Mouse (Mus musculus) megakaryocyte-erythroid progenitor cell, adult 5-6 weeks (primary cell): Measurements from ENCODE around the gene Cd80. TPM values are rescaled to one million over a fixed set of nuclear protein-coding genes. Genes with fewer than 3 reads are reported as not detected.
"Not testable (repeated sequence)": the region's sequence is repeated elsewhere in the genome, so short reads cannot be mapped to it uniquely, and the experiment has no call there.

Experiments used
- ATAC-seq: replicated peaks from 2 replicates; pipeline ENCODE4 v1.8.0; 2016; ENCODE audit warnings: mild to moderate bottlenecking, inconsistent platforms; ENCODE audit not compliant: severe bottlenecking, poor library complexity, low FRiP score, low TSS enrichment
- total RNA-seq, 2 experiments: library from RNA; stranded (forward) in 1 of 2; stranded (reverse) in 1 of 2; fragments of 200-1000, 215-1000 nt in 1 of 2; fragments of >200 nt in 1 of 2; fragmentation: Nextera tagmentation in 1 of 2; gene quantifications; 2 replicates each; pipeline ENCODE4 v1.2.3; 2014 to 2017

Cd80 gene
- total RNA-seq, 2 experiments from 2014 or later: not detected

DNA sequence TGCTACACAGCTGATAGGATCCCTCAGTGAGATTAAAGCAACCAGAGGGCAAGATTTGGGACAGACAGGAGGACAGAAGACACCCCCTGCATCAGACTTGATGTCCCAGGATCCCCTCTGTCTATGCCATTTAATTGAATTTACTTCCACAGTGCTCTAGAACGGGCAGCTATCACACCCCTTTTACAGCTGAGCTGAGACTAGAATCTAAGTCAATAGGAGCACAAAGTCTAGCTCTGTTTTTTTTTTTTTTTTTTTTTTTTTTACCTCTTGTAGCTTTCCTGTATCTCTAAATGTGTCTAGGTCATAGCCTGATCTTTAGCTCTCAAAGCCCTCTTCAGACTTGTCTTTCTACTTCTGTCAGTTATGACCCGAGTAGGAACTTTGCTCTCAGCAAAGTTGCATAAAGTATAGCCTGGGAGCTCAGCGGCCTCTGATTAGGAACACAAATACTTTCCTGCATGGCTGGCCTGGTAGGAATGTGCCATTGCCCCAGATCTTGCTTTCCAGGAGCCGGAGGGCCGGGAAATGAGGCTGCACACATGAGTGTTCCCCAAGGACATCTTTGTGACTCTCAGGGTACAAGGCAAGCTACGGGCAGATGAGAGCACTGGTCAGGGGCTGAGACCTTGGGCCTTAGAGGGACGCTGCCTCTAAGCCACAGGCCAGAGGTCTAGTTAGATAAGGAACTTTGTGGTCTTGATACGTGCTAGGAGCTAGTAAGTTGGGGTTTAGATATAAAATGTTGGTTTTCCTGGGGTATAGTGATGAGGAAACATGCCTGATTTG lies 12.8 kb downstream of the Cd80 start:
- 0 out of 2 replicates have a peak, but pooled peaks have one; percentile 31 for ATAC-seq

DNA sequence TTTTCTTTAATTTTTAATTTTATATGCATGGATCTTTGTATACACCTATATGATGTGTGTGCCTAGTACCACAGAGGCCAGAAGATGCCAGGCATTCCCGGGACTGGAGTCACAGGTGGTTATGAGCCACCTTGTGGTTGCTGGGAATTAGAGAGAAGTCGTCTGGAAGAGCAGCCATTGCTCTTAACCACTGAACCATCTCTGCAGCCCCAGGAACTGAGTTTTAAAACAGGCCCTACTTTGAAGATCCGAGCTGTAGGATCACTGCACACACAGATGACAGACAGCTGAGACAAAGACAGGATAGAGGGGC lies 13.3 kb downstream of the Cd80 start:
- no peak for ATAC-seq

DNA sequence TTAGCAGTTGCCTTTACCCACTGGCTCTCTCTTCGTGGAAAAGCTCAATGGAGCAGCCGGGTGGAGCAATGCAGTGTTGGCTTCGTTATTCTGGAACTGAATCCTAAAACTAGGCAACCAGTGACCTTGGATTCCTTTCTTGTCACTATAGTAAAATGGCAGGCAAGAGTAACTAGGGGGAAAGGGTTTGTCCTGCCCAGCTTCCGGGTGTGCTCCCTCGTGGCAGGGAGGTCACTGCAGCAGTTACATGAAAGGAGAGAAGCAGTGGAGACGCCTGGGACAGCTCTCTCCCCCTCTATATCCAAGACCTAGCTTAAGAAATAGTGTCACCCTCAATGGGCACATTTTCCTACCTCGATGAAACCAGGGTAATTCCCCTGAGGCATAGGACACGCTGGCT lies 14.1 kb downstream of the Cd80 start:
- ATAC-seq: no peak

DNA sequence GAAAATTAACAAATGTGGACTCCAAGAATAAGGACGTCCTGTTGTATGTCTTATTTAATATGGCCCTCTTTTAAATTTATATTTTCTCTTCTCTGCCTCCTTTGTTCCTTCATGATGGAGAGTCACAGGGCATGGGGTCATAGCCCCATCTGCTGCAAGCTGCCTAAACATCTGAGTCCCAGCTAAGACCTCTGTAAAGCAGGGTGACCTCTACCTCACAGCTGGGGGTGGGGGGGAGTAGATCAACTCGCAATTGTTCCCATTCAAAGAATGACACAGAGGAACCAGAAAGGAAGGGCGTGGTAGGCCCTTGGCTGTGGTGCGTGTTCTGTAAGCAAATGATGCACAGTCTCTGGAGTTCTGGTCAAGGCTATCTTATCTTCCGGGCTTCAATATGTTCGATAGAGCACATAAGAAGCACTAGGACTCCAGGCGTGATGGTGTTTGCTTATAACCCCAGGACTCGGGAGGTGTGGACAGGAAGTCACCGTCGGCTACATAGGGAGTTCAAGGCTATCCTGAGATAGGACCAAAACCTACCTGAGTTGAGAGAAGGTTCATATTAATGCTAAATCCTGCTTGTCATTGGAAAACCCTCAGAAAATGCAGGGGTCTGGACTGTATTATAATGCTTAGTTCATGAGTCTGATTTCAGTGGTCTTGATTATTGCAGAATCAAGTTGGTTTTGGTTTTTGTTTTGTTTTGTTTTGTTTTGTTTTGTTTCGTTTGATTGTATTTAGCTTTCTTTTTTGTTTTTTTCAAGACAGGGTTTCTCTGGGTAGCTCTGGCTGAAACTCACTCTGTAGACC lies 16.5 kb downstream of the Cd80 start:
- no peak for ATAC-seq

DNA sequence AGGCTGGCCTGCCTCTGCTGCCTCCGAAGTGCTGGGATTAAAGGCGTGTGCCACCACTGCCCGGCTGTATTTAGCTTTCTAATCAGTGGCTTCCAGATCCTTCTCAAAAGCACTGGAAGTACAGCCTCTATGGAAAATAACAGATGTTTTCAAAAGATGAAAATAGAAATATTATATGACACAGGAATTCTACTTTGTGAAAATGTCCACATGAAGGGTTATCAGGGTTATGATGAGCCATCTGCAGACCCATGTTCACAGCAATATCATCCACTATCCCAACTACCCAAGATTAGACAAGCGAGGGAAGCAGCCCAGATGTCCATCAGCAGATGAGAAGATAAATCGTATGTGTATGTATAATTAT lies 17.1 kb downstream of the Cd80 start:
- ATAC-seq: no peak; the same call in 1 of the 2 replicates

DNA sequence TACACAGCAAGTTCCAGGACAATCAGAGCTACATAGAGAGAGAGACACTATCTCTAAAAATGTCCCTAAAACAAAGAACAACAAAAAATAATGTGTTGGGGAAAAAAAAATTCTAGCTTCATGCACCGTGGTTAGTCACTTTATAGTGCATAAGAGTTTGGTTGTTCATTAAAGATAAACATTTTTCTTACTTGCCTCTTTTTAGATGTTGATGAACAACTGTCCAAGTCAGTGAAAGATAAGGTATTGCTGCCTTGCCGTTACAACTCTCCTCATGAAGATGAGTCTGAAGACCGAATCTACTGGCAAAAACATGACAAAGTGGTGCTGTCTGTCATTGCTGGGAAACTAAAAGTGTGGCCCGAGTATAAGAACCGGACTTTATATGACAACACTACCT lies 18.3 kb downstream of the Cd80 start:
- ATAC-seq: 0 out of 2 replicates have a peak, but pooled peaks have one; percentile 3

DNA sequence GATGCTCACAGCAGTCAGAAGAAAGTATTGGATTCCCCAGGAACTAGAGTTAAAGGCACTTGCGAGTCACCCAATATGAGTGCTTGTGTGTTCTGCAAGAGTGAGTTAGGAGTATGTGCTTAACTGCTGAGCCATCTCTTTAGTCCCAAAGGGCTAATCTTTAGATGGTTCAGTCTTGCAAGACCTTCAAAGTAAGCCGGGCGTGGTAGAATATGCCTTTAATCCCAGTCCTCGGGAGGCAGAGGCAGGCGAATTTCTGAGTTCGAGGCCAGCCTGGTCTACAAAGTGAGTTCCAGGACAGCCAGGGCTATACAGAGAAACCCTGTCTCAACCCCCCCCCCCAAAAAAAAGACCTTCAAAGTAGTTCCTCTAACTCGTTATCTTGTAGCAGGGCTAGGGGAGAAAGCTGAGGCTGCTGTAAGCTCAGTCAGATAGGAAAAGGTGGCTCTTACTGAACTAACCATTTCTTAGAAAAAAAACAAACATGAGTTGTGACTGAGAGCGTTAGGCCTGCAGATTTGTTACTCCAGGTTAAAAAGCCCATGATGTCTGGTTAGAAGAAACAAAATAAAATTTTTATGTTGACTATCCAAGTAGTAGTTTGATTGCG lies 19.4 kb downstream of the Cd80 start:
- no peak for ATAC-seq

DNA sequence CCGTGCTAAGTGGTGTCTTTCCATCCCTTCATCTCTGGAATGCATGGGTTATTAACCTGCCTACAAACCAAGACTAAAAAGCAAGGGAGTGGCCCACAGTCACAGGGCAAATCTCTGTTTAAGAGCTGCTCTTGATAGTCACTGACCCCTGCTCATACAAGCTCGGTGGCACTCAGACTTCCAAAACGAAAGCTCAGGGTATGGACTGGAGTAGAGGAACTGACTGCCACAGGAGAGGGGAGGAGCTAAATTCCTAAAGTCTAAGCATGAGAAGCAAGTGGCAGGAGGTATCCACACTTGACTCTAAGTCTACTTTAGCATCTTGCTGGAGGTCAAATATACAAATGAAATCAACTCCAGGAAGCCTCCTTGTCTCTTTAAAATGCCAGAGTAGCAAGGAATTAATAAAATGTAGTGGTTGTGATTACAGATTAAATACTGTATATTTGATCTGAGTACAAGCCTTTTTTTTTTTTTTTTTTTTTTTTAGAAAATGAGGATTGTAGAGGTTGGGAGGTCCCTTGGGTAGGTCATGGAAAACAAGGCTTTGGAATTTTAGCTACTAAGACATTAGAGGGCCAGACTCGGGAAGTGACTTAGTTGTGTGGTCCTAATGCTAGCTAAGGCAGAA lies 20.4 kb downstream of the Cd80 start:
- no peak for ATAC-seq

DNA sequence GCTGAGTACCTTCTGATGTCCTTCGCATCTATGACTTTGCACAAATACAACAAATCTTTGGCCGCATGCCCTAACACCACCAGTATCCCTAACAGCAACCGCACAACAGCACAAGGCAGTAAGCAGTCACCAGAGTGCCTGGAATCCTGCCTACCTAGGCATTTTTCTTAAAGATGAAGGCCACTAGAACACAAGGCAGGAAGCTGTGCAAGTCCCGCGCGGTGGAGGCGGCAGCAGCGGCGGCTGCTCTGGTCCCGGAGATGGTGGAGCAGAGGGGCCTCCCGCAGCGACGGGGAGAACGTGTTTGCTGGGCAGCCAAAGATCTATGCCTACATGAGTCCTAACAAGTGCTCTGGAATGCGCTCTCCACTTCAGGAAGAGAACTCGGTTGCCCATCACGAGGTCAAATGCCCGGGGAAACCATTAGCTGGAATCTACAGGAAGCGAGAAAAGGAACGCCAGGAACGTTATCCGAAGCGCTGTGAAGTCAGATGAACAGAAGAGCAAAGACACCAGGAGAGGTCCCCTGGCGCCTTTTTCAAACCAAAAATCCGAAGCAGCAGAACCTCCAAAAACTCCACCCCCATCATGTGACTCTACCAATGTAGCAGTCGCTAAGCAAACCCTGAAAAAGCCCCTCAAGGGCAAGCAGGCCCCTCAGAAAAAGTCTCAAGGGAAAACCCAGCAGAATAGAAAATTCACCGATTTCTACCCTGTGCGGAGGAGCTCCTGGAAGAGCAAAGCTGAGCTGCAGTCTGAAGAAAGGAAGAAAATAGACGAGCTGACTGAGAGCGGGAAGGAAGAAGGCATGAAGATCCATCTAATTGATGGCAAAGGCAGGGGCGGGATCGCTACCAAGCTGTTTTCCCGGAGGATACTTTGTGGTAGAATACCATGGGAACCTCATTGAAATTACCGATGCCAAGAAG lies 21.2 kb downstream of the Cd80 start:
- peak; percentile 55 for ATAC-seq

DNA sequence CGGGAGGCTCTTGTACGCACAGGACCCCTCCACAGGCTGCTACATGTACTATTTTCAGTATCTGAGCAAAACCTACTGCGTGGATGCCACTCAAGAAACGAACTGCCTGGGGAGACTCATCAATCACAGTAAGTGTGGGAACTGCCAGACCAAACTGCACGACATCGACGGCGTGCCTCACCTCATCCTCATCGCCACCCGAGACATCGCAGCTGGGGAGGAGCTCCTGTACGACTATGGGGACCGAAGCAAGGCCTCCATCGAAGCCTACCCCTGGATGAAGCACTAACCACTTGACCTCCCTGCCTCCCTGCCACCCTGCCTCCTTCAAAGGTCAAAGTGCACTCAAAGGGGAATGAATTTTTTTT lies 21.9 kb downstream of the Cd80 start:
- ATAC-seq: not testable (repeated sequence)

DNA sequence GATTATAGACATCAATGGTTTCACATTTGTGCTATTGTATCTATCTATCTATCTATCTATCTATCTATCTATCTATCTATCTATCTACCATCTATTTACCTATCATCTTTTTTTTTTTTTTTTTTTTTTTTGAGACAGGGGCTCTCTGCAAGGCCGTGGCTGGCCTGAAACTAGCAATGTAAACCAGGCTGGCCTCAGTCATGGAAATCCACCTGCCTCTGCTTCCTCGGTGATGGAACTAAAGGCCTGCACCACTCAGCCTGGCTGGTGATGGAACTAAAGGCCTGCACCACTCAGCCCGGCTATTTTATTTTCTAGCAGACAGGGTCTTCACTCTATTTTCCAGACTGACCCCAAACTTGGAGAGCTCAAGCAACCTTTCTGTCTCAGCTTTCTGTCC lies 22.9 kb downstream of the Cd80 start:
- no peak for ATAC-seq

DNA sequence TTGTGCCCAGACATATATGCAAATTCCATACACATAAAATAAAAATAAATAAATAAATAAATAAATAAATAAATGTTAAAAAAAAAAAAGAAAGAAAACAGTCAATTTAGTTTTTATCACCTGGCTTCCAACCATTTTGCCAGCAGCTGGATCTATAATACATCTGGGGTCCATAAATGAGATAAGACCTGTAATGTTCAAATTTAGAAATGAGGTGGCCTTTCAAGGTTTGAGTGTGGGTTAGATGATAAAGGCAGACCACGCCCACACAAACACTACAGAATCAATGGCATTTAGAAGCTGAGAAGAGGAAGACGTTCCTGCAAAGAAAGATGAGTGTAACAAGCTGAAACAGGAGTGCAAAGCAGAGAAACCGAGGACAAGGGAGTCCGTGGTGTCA lies 26.0 kb downstream of the Cd80 start:
- ATAC-seq: peak; percentile 70

DNA sequence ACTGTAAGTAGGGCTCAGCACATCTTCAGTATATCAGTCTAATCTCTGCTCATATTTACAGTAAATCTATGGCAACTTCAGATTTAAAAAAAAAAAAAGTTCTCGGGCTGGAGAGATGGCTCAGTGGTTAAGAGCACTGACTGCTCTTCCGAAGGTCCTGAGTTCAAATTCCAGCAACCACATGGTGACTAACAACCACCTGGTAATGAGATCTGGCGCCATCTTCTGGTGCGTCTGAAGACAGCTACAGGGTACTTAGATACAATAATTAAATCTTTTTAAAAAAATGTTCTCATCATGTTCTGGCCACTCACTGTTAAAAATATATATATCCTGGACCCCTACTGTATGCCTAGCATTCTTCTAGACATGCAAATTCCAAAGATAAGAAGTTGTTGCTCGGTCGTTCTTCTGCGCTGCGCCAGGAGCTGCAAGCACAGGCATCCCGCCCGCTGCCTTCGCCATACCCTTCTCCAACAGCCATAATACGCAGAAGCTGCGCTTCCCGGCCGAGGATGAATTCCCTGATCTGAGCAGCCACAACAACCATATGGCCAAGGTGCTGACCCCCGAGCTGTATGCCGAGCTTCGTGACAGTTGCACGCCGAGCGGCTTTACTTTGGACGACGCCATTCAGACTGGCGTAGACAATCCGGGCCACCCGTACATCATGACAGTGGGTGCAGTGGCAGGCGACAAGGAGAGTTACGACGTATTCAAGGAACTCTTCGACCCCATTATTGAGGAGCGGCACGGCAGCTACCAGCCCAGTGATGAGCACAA lies 27.6 kb downstream of the Cd80 start:
- 0 out of 2 replicates have a peak, but pooled peaks have one; percentile 8 for ATAC-seq

DNA sequence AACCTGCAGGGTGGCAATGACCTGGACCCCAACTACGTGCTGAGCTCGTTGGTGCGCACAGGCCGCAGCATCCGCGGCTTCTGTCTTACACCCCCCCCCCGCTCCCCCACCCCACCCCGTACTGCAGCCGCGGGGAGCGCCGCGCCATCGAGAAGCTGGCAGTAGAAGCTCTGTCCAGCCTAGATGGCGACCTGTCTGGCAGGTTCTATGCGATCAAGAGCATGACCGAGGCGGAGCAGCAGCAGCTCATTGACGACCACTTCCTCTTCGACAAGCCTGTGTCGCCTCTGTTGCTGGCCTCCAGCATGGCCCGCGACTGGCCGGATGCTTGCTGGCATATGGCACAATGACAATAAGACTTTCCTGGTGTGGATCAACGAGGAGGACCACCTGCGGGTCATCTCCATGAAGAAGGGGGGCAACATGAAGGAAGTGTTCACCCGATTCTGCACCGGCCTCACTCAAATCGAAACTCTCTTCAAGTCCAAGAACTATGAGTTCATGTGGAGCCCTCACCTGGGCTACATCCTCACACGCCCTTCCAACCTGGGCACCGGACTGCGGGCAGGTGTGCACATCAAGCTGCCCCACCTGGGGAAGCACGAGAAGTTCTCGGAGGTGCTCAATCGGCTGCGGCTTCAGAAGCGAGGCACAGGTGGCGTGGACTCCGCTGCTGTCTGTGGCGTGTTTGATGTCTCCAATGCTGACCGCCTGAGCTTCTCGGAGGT lies 28.4 kb downstream of the Cd80 start:
- ATAC-seq: peak; percentile 27; the same call in 1 of the 2 replicates

DNA sequence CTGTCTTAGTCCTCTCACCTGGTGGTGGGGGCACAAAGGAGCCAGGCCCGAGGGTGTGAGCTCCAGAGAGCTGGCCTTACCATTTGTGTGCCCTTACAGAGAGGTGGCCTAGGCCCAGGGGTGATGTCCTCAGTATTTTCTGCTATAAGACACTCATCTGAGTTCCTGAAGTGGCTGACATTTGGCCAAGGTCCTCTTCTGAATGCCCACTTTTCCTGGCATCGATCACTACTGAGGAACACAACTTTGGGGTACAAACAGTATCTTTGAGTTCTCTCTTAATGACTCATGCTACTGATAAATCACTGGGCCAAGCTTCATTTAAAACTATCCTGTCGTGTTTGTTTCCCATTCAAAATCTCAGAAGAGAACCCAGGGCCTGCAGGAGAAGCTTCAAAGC lies 37.2 kb downstream of the Cd80 start:
- no peak for ATAC-seq

DNA sequence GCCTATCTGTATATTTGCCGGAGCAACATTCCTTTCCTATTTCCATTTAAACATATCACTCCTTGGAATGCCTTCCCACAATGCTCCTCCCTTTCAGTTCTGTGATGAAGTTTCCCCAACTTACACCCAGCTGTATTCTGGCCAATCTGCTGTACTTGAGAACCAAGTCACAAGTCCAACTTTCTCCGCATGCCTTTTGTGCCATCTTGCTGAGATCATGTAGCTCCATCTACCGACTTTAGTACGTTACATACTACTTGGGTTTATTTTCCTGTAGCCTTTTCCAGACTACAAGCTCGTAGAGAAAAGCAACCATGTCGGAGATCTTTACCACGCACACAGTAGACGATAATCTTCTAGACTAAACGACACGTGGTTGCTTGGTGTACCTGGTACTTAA lies 38.5 kb downstream of the Cd80 start:
- ATAC-seq: no peak

DNA sequence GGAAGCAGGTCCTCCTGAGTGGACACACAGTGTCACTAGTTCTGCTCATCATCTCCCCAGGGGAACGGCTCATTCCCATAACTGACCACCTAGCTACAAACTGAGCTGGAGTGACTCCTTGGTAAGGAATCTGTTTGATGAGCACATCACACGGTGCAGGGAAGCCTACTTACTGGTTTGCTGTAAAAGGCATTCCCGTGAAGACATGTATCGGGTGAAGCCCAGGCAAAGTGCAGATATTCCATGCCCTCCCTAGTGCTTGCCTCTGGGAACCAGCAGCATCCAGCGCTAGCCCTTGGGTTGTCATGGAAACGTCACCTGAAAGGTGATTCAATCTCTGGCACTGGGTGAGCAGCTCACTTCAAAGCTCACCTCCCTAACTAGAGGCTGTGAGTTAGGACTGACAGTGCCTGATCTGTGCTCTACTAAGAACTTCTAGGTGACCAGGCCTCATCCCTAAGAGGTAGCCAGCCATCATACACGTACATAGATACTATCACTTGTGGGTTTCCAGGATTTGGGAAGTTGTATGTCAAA lies 41.3 kb downstream of the Cd80 start:
- no peak for ATAC-seq
